Mouse (Mus musculus) testis, adult 2 months (tissue): ENCODE measurements at regions not wholly inside any gene's neighbourhood (a gene's known extent, or its start where the extent isn't known, plus 50 kb on each side); places are given as distances from the start of the nearest gene placed in this dataset.

Experiments
- CTCF ChIP-seq: fragments of 200-500 bp; IDR thresholded peaks from 2 replicates; pipeline ENCODE4 v1.5.1; 2012; ENCODE audit warnings: low read depth, mild to moderate bottlenecking, inconsistent platforms, low read length, moderate library complexity; ENCODE audit not compliant: control insufficient read depth, insufficient read depth, insufficient replicate concordance
- POLR2A ChIP-seq: fragments of 200-500 bp; IDR thresholded peaks from 2 replicates; pipeline ENCODE4 v1.6.1; 2012; ENCODE audit warnings: low read depth, mild to moderate bottlenecking, inconsistent platforms, low read length, moderate library complexity; ENCODE audit not compliant: control insufficient read depth

DNA sequence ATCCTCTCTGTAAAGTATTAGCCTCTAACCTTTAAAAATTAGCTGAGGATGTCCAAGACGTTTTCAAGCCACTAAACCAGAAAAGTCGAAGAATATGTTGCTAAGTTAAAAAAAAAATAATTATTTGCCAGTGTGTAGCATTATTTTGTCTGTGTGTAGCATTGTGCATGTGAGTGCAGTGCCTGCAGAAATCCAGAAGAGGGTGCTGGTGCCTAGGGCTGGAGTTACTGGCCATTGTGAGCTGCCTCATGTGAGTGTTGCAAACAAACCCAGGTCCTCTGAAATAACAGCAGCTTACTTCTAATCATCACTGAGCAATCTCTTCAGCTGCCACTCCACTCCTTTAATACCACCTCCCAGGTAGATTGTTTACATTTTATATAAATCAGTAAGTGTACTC is 345.0 kb downstream of the Ttll7 start:
- no peak for TF ChIP-seq POLR2A
- peak; percentile 46; the same call in 1 of the 2 replicates for TF ChIP-seq CTCF
